Mouse (Mus musculus): ENCODE results near the gene Cma2.

- TF ChIP-seq CTCF (IDR thresholded peaks at IDR 0.05; ENCODE audit: control insufficient read depth, insufficient read depth, insufficient replicate concordance, low read depth, low read length) (no peak), POLR2A (IDR thresholded peaks at IDR 0.05; ENCODE audit: control insufficient read depth, low read depth, low read length) (no peak)
Observed at GRCm38 (mm10) chr14:55950346-55951030, at the start of gene Cma2.

Data from testis, adult 2 months (tissue).